Mouse (Mus musculus): Measurements from ENCODE around the gene Cdc25b. TPM values are rescaled to one million over a fixed set of nuclear protein-coding genes. Genes with fewer than 3 reads are reported as not detected.
A peak's percentile ranks its signal among the peaks of the same experiment; 100 is the strongest.

Gene Cdc25b
- total and polyA plus RNA-seq, 3 experiments = 11.6 to 24.0 (median 21.3) TPM

GRCm38 (mm10) chr2:131200710-131201109 lies 14.0 kb downstream of the Cdc25b start (continued):
- no peak for TF ChIP-seq TBP (conservative IDR thresholded peaks at IDR 0.05; ENCODE audit: low read depth, low read length)
- 0 out of 2 replicates have a peak, but pooled peaks have one; percentile 17 for TF ChIP-seq CHD2 (IDR thresholded peaks at IDR 0.05; ENCODE audit: low read length)
- no peak for TF ChIP-seq MAZ (IDR thresholded peaks at IDR 0.05; ENCODE audit: low read depth, low read length)
- TF ChIP-seq GABPA (IDR thresholded peaks at IDR 0.05; ENCODE audit: insufficient replicate concordance, low read depth, low read length) = no peak
- no peak for TF ChIP-seq PAX5 (IDR thresholded peaks at IDR 0.05; ENCODE audit: low read length)
- TF ChIP-seq TCF12 (IDR thresholded peaks at IDR 0.05; ENCODE audit: low read depth, low read length) = peak; percentile 71
- TF ChIP-seq MEF2A (IDR thresholded peaks at IDR 0.05; ENCODE audit: borderline replicate concordance, low read depth, low read length) = peak; percentile 87
- peak; percentile 39; the same call in 1 of the 2 replicates for TF ChIP-seq SIN3A (IDR thresholded peaks at IDR 0.05; ENCODE audit: low read length)
- TF ChIP-seq JUND (conservative IDR thresholded peaks at IDR 0.05; ENCODE audit: low read depth, low read length) = peak; percentile 90
- TF ChIP-seq NELFE (IDR thresholded peaks at IDR 0.05; ENCODE audit: low read depth, low read length) = no peak
- no peak for TF ChIP-seq USF1 (IDR thresholded peaks at IDR 0.05; ENCODE audit: low read depth, low read length)

- no peak overlapping the region for H3K9ac ChIP-seq (ENCODE audit: insufficient read depth, low read depth)
- in situ Hi-C loops (cut with MboI; ENCODE audit: low pct_ligation_motif_present, low pct_unique_long_range_greater_than_20kb, low sequenced_read_pairs) = no loop called here
- no peak overlapping the region for H3K27ac ChIP-seq (ENCODE audit: insufficient read depth, low read depth)
- dilution Hi-C loops (cut with MboI; ENCODE audit: extremely low pct_ligation_motif_present, extremely low pct_unique_long_range_greater_than_20kb, low sequenced_read_pairs) = no loop called here
- H3K4me3 ChIP-seq (replicated peaks in 1 of 3; ENCODE audit: low read depth in 2 of 3, low read length in 2 of 3, poor library complexity in 1 of 3) = no peak overlapping the region
- H3K27me3 ChIP-seq (replicated peaks) = no peaks in the 10 kb centered on the region
- TF ChIP-seq GABPA (IDR thresholded peaks at IDR 0.05; ENCODE audit: insufficient replicate concordance, low read depth, low read length) (no peak), MAX (IDR thresholded peaks at IDR 0.05; ENCODE audit: low read length) (no peak), USF1 (IDR thresholded peaks at IDR 0.05; ENCODE audit: low read depth, low read length) (no peak), UBTF (IDR thresholded peaks at IDR 0.05; ENCODE audit: low read depth, low read length) (no peak), MYC (IDR thresholded peaks at IDR 0.05; ENCODE audit: low read depth, low read length) (no peak), POLR2A (IDR thresholded peaks at IDR 0.05; ENCODE audit: low read depth, low read length) (no peak), CHD1 (IDR thresholded peaks at IDR 0.05; ENCODE audit: low read depth, low read length) (no peak), TBP (conservative IDR thresholded peaks at IDR 0.05; ENCODE audit: low read depth, low read length) (no peak), ZMIZ1 (IDR thresholded peaks at IDR 0.05; ENCODE audit: low read depth, low read length) (no peak)
- peaks cover 20% of the 10 kb centered on the region for H3K9me3 ChIP-seq (replicated peaks; ENCODE audit: low read length)
- peaks cover 6 to 45% of the 10 kb centered on the region in 2 experiments for H3K36me3 ChIP-seq (replicated peaks in 1 of 2; ENCODE audit: control insufficient read depth in 1 of 2, insufficient read depth in 1 of 2, low read length in 1 of 2)
- no peaks in the 10 kb centered on the region for H3K79me2 ChIP-seq (replicated peaks; ENCODE audit: control insufficient read depth, extremely low read depth, insufficient read depth, poor library complexity, severe bottlenecking)
- H3K4me1 ChIP-seq (ENCODE audit: control insufficient read depth in 1 of 2, insufficient read depth in 2 of 2) = peaks cover 12 to 25% of the 10 kb centered on the region in 2 experiments
- H3K4me2 ChIP-seq (ENCODE audit: insufficient read depth, low read depth, poor library complexity, severe bottlenecking) = no peak overlapping the region
- no peak for DNase-seq (ENCODE audit: extremely low read depth)
Observed at GRCm38 (mm10) chr2:131201262-131201661, 14.5 kb downstream of the Cdc25b start.

DNA sequence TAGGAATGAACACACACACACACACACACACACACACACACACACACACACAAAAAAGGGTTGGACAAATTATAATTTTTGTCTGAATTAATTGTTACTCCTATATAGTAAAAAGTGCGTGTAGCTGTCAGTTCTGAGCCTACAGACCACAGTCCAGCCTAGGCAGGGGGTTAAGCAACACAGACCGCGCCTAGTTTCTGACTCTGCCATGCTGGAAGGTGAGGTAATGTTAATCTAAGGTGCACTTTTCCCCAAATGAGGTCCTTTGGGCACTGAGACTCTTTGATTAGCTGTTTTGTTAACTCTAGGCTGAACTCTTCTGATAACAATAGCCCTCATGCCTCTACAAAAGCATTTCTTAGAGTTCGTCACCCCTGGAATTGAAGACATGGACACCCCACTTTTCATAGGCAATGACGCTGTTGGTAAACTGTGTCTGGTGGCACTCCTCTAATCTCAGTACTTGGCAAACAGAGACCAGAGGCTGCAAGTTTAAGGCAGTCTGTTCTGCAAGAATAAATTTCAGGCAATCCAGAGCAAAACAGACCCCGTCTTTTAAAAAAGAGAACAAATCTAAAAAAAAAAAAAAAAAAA lies 17.2 kb downstream of the Cdc25b start:
- H3K4me3 ChIP-seq (replicated peaks in 1 of 3; ENCODE audit: low read depth in 2 of 3, low read length in 2 of 3, poor library complexity in 1 of 3) = no peak overlapping the region
- no peak for DNase-seq (ENCODE audit: extremely low read depth)
- peaks cover 3 to 22% of the 10 kb centered on the region in 2 experiments for H3K36me3 ChIP-seq (replicated peaks in 1 of 2; ENCODE audit: control insufficient read depth in 1 of 2, insufficient read depth in 1 of 2, low read length in 1 of 2)
- H3K9ac ChIP-seq (ENCODE audit: insufficient read depth, low read depth) = no peak overlapping the region
- no peaks in the 10 kb centered on the region for H3K79me2 ChIP-seq (replicated peaks; ENCODE audit: control insufficient read depth, extremely low read depth, insufficient read depth, poor library complexity, severe bottlenecking)
- H3K9me3 ChIP-seq (replicated peaks; ENCODE audit: low read length) = peaks cover 20% of the 10 kb centered on the region
- TF ChIP-seq CHD2 (IDR thresholded peaks at IDR 0.05; ENCODE audit: low read length) = no peak
- TF ChIP-seq JUND (conservative IDR thresholded peaks at IDR 0.05; ENCODE audit: low read depth, low read length) = no peak
- no peak for TF ChIP-seq PAX5 (IDR thresholded peaks at IDR 0.05; ENCODE audit: low read length)
- no peak for TF ChIP-seq HCFC1 (IDR thresholded peaks at IDR 0.05; ENCODE audit: low read depth, low read length)
- no peak for TF ChIP-seq ZC3H11A (IDR thresholded peaks at IDR 0.05; ENCODE audit: low read depth, low read length)
- TF ChIP-seq RAD21 (IDR thresholded peaks at IDR 0.05; ENCODE audit: low read depth, low read length) = no peak
- no peak for TF ChIP-seq KAT2A (IDR thresholded peaks at IDR 0.05; ENCODE audit: insufficient replicate concordance, low read length)
- TF ChIP-seq MAZ (IDR thresholded peaks at IDR 0.05; ENCODE audit: low read depth, low read length) = no peak
- TF ChIP-seq RCOR1 (conservative IDR thresholded peaks at IDR 0.05; ENCODE audit: low read depth, low read length) = no peak
- TF ChIP-seq CTCF (conservative IDR thresholded peaks at IDR 0.05 in 1 of 2, IDR thresholded peaks at IDR 0.05 in 1 of 2; ENCODE audit: low read depth in 2 of 2, low read length in 2 of 2) = no peak
- no peak for TF ChIP-seq MXI1 (IDR thresholded peaks at IDR 0.05; ENCODE audit: low read depth, low read length)
- peaks cover 3 to 10% of the 10 kb centered on the region in 2 experiments for H3K4me1 ChIP-seq (ENCODE audit: control insufficient read depth in 1 of 2, insufficient read depth in 2 of 2)
- no peak overlapping the region for H3K27ac ChIP-seq (ENCODE audit: insufficient read depth, low read depth)
- in situ Hi-C loops (cut with MboI; ENCODE audit: low pct_ligation_motif_present, low pct_unique_long_range_greater_than_20kb, low sequenced_read_pairs) = no loop called here
- no peaks in the 10 kb centered on the region for H3K27me3 ChIP-seq (replicated peaks)
- dilution Hi-C loops (cut with MboI; ENCODE audit: extremely low pct_ligation_motif_present, extremely low pct_unique_long_range_greater_than_20kb, low sequenced_read_pairs) = no loop called here
- H3K4me2 ChIP-seq (ENCODE audit: insufficient read depth, low read depth, poor library complexity, severe bottlenecking) = no peak overlapping the region
